Comparison of ENCODE assay signal across 23 mouse cellular contexts in genomic region chr12:29942435-29942834, GRCm38 (mm10). TPM values are rescaled to one million over a fixed set of nuclear protein-coding genes. Genes with fewer than 3 reads are reported as not detected.
DNase-seq lines count a peak whose midpoint lies in the region; ATAC-seq and TF ChIP-seq lines count a peak whose summit lies in the region.
"Had no signal": no experiment of that assay in that cellular context is flagged by ENCODE, and none has a peak within 500 bp of the region (broad histone marks: within the 10 kb centered on the region; RNA-seq: fewer than 3 reads in every experiment).

No protein-coding gene starts in this region.

- TF ChIP-seq POLR2A in heart, adult 2 months (IDR thresholded peaks at IDR 0.05; ENCODE audit: insufficient read depth, low read depth, low read length) = no peak
- no peak for TF ChIP-seq POLR2A in kidney, adult 2 months (IDR thresholded peaks at IDR 0.05; ENCODE audit: low read depth, low read length)

- H3K4me2 ChIP-seq in midbrain, embryonic 11.5 days = no peak overlapping the region
- H3K4me2 ChIP-seq: forebrain, embryonic 13.5 days; heart, embryonic 13.5 days; hindbrain, embryonic 13.5 days; intestine, embryonic 15.5 days had no signal

- peaks cover 39% of the 10 kb centered on the region for H3K4me1 ChIP-seq in heart, adult 2 months (ENCODE audit: control insufficient read depth, insufficient read depth, low read length)
- peaks cover 74% of the 10 kb centered on the region for H3K4me1 ChIP-seq in heart, embryonic 10.5 days
- H3K4me1 ChIP-seq in kidney, adult 2 months (ENCODE audit: control insufficient read depth, insufficient read depth, low read length) = 0 out of 2 replicates have a peak, but pooled peaks cover 3% of the 10 kb centered on the region
- peaks cover 23% of the 10 kb centered on the region for H3K4me1 ChIP-seq in midbrain, embryonic 11.5 days (ENCODE audit: control insufficient read depth, insufficient read depth, low read length)
- H3K4me1 ChIP-seq in midbrain, embryonic 10.5 days = peaks cover 38% of the 10 kb centered on the region

- TF ChIP-seq CTCF in heart, adult 2 months (IDR thresholded peaks at IDR 0.05) = no peak
- TF ChIP-seq CTCF in kidney, adult 2 months (conservative IDR thresholded peaks at IDR 0.05; ENCODE audit: insufficient read depth, insufficient read length, low read depth, low read length) = no peak

- ATAC-seq in midbrain, embryonic 11.5 days (ENCODE audit: low FRiP score) = no peak
- ATAC-seq: forebrain, embryonic 13.5 days; forebrain, embryonic 16.5 days; hindbrain, embryonic 16.5 days; intestine, embryonic 15.5 days; Patski had no signal

- peaks cover 15% of the 10 kb centered on the region for H3K79me2 ChIP-seq in heart, adult 2 months (replicated peaks; ENCODE audit: control insufficient read depth, insufficient read depth, low read length)

- no peak overlapping the region for H3K9ac ChIP-seq in heart, adult 2 months (ENCODE audit: low read depth, low read length)
- no peak overlapping the region for H3K9ac ChIP-seq in midbrain, embryonic 11.5 days (ENCODE audit: low read length)
- H3K9ac ChIP-seq: forebrain, embryonic 13.5 days; heart, embryonic 13.5 days; hindbrain, embryonic 13.5 days; intestine, embryonic 15.5 days had no signal

- H3K36me3 ChIP-seq in heart, adult 2 months (ENCODE audit: control insufficient read depth, insufficient read depth, low read length) = peaks cover 27% of the 10 kb centered on the region
- H3K36me3 ChIP-seq in heart, embryonic 10.5 days = peaks cover 13% of the 10 kb centered on the region; the same call in 1 of the 2 replicates
- H3K36me3 ChIP-seq in kidney, adult 2 months (ENCODE audit: control insufficient read depth, insufficient read depth, low read length) = no peaks in the 10 kb centered on the region
- peaks cover 3% of the 10 kb centered on the region; the same call in 1 of the 2 replicates for H3K36me3 ChIP-seq in midbrain, embryonic 11.5 days (ENCODE audit: control insufficient read depth, insufficient read depth, low read length)
- H3K36me3 ChIP-seq in midbrain, embryonic 10.5 days = peaks cover 30% of the 10 kb centered on the region
- H3K36me3 ChIP-seq: heart, embryonic 13.5 days; intestine, embryonic 15.5 days had no signal

- 22% methylated on average over 2 of the region's 2 CpGs for WGBS in heart, adult 2 months
- 70% methylated on average over 2 of the region's 2 CpGs for WGBS in heart, embryonic 10.5 days
- 62% methylated on average over 2 of the region's 2 CpGs for WGBS in kidney, adult 2 months
- 93% methylated on average over 2 of the region's 2 CpGs for WGBS in midbrain, embryonic 11.5 days
- WGBS in midbrain, embryonic 10.5 days = 87% methylated on average over 2 of the region's 2 CpGs

- peak; percentile 23 for DNase-seq in adrenal gland, adult 2 months
- DNase-seq in adrenal gland, postnatal 14 days = no peak
- peak in 1 of 2 experiments; percentile 26 for DNase-seq in heart, adult 2 months
- no peak for DNase-seq in heart, embryonic 10.5 days (ENCODE audit: low spot score)
- DNase-seq in kidney, adult 2 months = peak; percentile 49
- no peak for DNase-seq in kidney, adult 18-20 months
- peak; percentile 53 for DNase-seq in midbrain, embryonic 11.5 days (ENCODE audit: low spot score, missing footprints)
- no peak for DNase-seq in midbrain, embryonic 10.5 days (ENCODE audit: low spot score)
- DNase-seq: adrenal gland, postnatal 25 days; cerebellum, adult 18-20 months; cerebellum, adult 9-10 months; cerebellum, postnatal 14 days; gastrocnemius, postnatal 14 days; kidney, adult 11 months had no signal

- no peaks in the 10 kb centered on the region for H3K27me3 ChIP-seq in heart, adult 2 months (ENCODE audit: control insufficient read depth, insufficient read depth, low read length)
- no peaks in the 10 kb centered on the region for H3K27me3 ChIP-seq in heart, embryonic 10.5 days (ENCODE audit: insufficient read depth, poor library complexity, severe bottlenecking)
- no peaks in the 10 kb centered on the region for H3K27me3 ChIP-seq in kidney, adult 2 months (replicated peaks; ENCODE audit: control insufficient read depth, insufficient read depth, low read length)
- H3K27me3 ChIP-seq in midbrain, embryonic 11.5 days (ENCODE audit: control insufficient read depth, insufficient read depth, low read length) = no peaks in the 10 kb centered on the region
- peaks cover under 1% of the 10 kb centered on the region; the same call in 1 of the 2 replicates for H3K27me3 ChIP-seq in midbrain, embryonic 10.5 days (ENCODE audit: low read depth, poor library complexity, severe bottlenecking)
- H3K27me3 ChIP-seq: forebrain, embryonic 13.5 days; heart, embryonic 13.5 days; hindbrain, embryonic 13.5 days; intestine, embryonic 15.5 days; Patski had no signal

- no peak for TF ChIP-seq EP300 in heart, adult 2 months (IDR thresholded peaks at IDR 0.05; ENCODE audit: insufficient read depth, low read depth, low read length)

- peak overlapping the region; percentile 82; the same call in 1 of the 2 replicates for H3K27ac ChIP-seq in heart, adult 2 months
- no peak overlapping the region for H3K27ac ChIP-seq in heart, embryonic 10.5 days
- no peak overlapping the region for H3K27ac ChIP-seq in kidney, adult 2 months (ENCODE audit: insufficient read depth, low read depth, low read length)
- no peak overlapping the region for H3K27ac ChIP-seq in midbrain, embryonic 11.5 days (ENCODE audit: low read depth, low read length)
- H3K27ac ChIP-seq in midbrain, embryonic 10.5 days (replicated peaks) = no peak overlapping the region
- H3K27ac ChIP-seq: forebrain, embryonic 10.5 days; forebrain, embryonic 13.5 days; heart, embryonic 13.5 days; hindbrain, embryonic 13.5 days; intestine, embryonic 15.5 days had no signal

- no peak overlapping the region for H3K4me3 ChIP-seq in heart, adult 2 months
- H3K4me3 ChIP-seq in heart, embryonic 10.5 days = no peak overlapping the region
- H3K4me3 ChIP-seq in kidney, adult 2 months (ENCODE audit: insufficient read depth, low read depth, low read length) = no peak overlapping the region
- no peak overlapping the region for H3K4me3 ChIP-seq in midbrain, embryonic 11.5 days (ENCODE audit: low read depth, low read length)
- no peak overlapping the region for H3K4me3 ChIP-seq in midbrain, embryonic 10.5 days
- H3K4me3 ChIP-seq: forebrain, embryonic 10.5 days; forebrain, embryonic 13.5 days; heart, embryonic 13.5 days; hindbrain, embryonic 13.5 days; intestine, embryonic 15.5 days had no signal

- no peaks in the 10 kb centered on the region for H3K9me3 ChIP-seq in heart, embryonic 10.5 days
- H3K9me3 ChIP-seq in midbrain, embryonic 11.5 days (ENCODE audit: control insufficient read depth, low read length) = no peaks in the 10 kb centered on the region; the same call in 1 of the 2 replicates
- H3K9me3 ChIP-seq in midbrain, embryonic 10.5 days (replicated peaks) = 0 out of 2 replicates have a peak, but pooled peaks cover 5% of the 10 kb centered on the region
- H3K9me3 ChIP-seq: heart, embryonic 13.5 days; hindbrain, embryonic 13.5 days; intestine, embryonic 15.5 days had no signal

- intact Hi-C loops in heart, adult 2 months (cut with DNase I) = no loop called here

RNA-seq across cellular contexts. Expression of gene Pxdn, which starts 5.0 kb away (rescaled TPM):
- 10 to 100 TPM; 50.3 to 59.2 TPM for total RNA-seq in adrenal gland, adult 2 months (2021)
- 75.0 and 85.7 TPM in 2 replicates for polyA plus RNA-seq in adrenal gland, adult 2 months (2012; rRNA removed)
- total RNA-seq in adrenal gland, postnatal 14 days (2021) = 96.0 and 96.5 TPM in 2 replicates
- 10 to 100 TPM; 28.7 to 41.0 TPM for total RNA-seq in heart, adult 2 months (2021)
- polyA plus RNA-seq in heart, adult 2 months (2012; rRNA removed) = 69.4 and 92.3 TPM in 2 replicates
- polyA plus RNA-seq in heart, embryonic 10.5 days (2016; fragmentation: Nextera tagmentation; extraction: Ambion mirVana) = 92.0 and 109 TPM in 2 replicates
- polyA plus RNA-seq in kidney, adult 2 months (2012; rRNA removed) = 24.0 and 29.2 TPM in 2 replicates
- 67.3 and 69.4 TPM in 2 replicates for polyA plus RNA-seq in midbrain, embryonic 11.5 days (2014; fragmentation: Nextera tagmentation; extraction: Ambion mirVana)
- polyA plus RNA-seq in midbrain, embryonic 10.5 days (2016; fragmentation: Nextera tagmentation; extraction: Ambion mirVana) = 72.5 and 84.4 TPM in 2 replicates
- total RNA-seq: hematopoietic stem cell, adult 5-6 weeks had no signal

Comparison
In these comparisons a context has a peak if more than half of its experiments do, and no peak if none do; other contexts are left out.
1. DNase-seq: peak in adrenal gland, adult 2 months (single experiment), kidney, adult 2 months (single experiment) and midbrain, embryonic 11.5 days (single experiment); none in adrenal gland, postnatal 14 days (single experiment), heart, embryonic 10.5 days (single experiment), kidney, adult 18-20 months (single experiment) and midbrain, embryonic 10.5 days (single experiment).